Mouse (Mus musculus) neural tube, embryonic 15.5 days (tissue): ENCODE data around the gene Gabarap. TPM values are rescaled to one million over a fixed set of nuclear protein-coding genes. Genes with fewer than 3 reads are reported as not detected.
A peak's percentile ranks its signal among the peaks of the same experiment; 100 is the strongest.

ENCODE experiments used
- ATAC-seq: fragments of 200-750 bp; cut with Nextera tagmentation; 2 replicates; pipeline ENCODE4 v1.8.0; 2017; ENCODE audit warnings: mild to moderate bottlenecking, moderate TSS enrichment, moderate library complexity; ENCODE audit not compliant: low FRiP score
- H3K27ac ChIP-seq: fragments of 300-500 bp; sonication (generic); replicated peaks from 2 replicates; pipeline ENCODE4 v1.5.1; 2015; ENCODE audit warnings: mild to moderate bottlenecking, inconsistent platforms
- H3K27me3 ChIP-seq: fragments of 300-500 bp; sonication (generic); replicated peaks from 2 replicates; pipeline ENCODE4 v1.6.1; 2015; ENCODE audit warnings: inconsistent platforms
- H3K36me3 ChIP-seq: fragments of 300-500 bp; sonication (generic); 2 replicates; pipeline ENCODE4 v1.6.1; 2015; ENCODE audit warnings: inconsistent platforms
- H3K4me1 ChIP-seq: fragments of 300-500 bp; sonication (generic); 2 replicates; pipeline ENCODE4 v1.6.1; 2015; ENCODE audit warnings: inconsistent platforms
- H3K4me2 ChIP-seq: fragments of 300-500 bp; sonication (generic); 2 replicates; pipeline ENCODE4 v1.6.1; 2015; ENCODE audit warnings: inconsistent platforms, mild to moderate bottlenecking, moderate library complexity
- H3K4me3 ChIP-seq: fragments of 300-500 bp; sonication (generic); replicated peaks from 2 replicates; pipeline ENCODE4 v1.5.1; 2015; ENCODE audit warnings: mild to moderate bottlenecking, inconsistent platforms
- H3K9ac ChIP-seq: fragments of 300-500 bp; sonication (generic); replicated peaks from 2 replicates; pipeline ENCODE4 v1.6.1; 2015; ENCODE audit warnings: mild to moderate bottlenecking, inconsistent platforms
- H3K9me3 ChIP-seq: fragments of 300-500 bp; sonication (generic); replicated peaks from 2 replicates; pipeline ENCODE4 v1.6.1; 2016; ENCODE audit warnings: inconsistent platforms
- WGBS: fragments of 180-500 bp; shearing (Covaris S2); methylation state at CpG from one replicate; pipeline ENCODE4 v1.1.7; 2015; ENCODE audit warnings: mixed read lengths; 5-methylcytosine and 5-hydroxymethylcytosine counted together
- polyA plus RNA-seq: library from polyadenylated mRNA; unstranded; fragments of >200 nt; fragmentation: Nextera tagmentation; extraction: Ambion mirVana; gene quantifications from 2 replicates; pipeline ENCODE4 v1.2.1, GENCODE M21; 2015

The Gabarap gene
- polyA plus RNA-seq, 1 experiment from 2014 or later = 565 TPM

DNA sequence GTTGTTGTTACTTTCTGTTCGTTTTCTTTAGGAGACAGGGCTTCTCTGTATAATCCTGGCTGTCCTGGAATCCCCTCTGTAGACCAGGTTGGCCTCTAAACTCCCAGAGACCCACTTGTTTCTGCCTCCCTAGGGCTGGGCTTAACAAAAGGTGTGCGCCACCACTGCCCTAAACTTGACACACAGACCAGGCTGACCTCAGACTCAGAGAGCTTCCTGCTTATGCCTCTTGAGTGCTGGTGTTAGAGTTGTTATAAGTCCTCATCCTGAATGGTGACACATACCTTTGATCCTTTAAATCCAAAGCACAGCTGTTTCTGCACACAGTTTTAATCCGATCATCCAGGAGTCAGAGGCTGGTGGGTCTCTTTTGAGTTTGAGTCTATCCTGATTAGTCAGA is 2.0 kb downstream of the Gabarap start:
- peak overlapping the region; percentile 77 for H3K4me3 ChIP-seq
- H3K27ac ChIP-seq = 0 out of 2 replicates have a peak overlapping the region, but pooled peaks have one; percentile 15
- H3K4me1 ChIP-seq = peaks cover 34% of the 10 kb centered on the region
- peak overlapping the region; percentile 74 for H3K4me2 ChIP-seq
- H3K27me3 ChIP-seq = no peaks in the 10 kb centered on the region
- peak overlapping the region; percentile 92; the same call in 1 of the 2 replicates for H3K9ac ChIP-seq
- peaks cover 39% of the 10 kb centered on the region for H3K36me3 ChIP-seq
- no peak for ATAC-seq
- no peaks in the 10 kb centered on the region for H3K9me3 ChIP-seq
- 85% methylated on average over 3 of the region's 3 CpGs for WGBS

DNA sequence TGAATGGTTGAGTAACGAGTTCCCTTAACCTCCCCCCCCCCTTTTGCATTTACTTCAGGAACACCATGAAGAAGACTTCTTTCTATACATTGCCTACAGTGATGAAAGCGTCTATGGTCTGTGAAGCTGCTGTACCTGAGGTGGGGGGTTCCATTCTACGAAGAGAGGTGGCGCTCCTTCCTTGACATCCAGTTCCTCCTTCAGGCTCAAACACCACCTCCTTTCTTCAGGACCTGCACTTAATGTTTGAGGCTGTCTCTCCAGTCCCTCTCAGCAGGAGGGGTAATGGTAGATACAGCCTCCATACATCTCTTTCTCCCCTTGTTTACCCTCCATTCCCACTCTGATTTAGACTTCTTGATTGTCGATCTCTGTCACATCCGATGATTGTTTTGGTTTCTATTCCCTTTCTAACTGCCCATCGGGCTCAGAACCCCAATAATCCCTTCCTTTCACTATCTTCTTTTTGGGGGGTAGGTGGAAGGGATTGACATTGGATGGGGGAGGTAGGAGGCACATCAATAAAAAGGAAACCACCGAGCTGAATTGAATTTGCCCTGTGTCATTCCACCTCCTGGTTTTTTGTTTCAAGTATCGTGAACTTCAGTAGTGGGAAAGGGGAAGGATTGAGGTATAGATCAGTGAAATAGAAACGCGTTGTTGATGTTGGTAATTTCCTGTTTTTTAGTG is 3.6 kb downstream of the Gabarap start:
- H3K4me1 ChIP-seq = peaks cover 45% of the 10 kb centered on the region
- no peaks in the 10 kb centered on the region for H3K9me3 ChIP-seq
- ATAC-seq = no peak
- no peak overlapping the region for H3K9ac ChIP-seq
- 89% methylated on average over 11 of the region's 11 CpGs for WGBS
- H3K27me3 ChIP-seq = no peaks in the 10 kb centered on the region
- H3K27ac ChIP-seq = peak overlapping the region; percentile 33; the same call in 1 of the 2 replicates
- H3K4me3 ChIP-seq = peak overlapping the region; percentile 89; the same call in 1 of the 2 replicates
- peak overlapping the region; percentile 73 for H3K4me2 ChIP-seq
- H3K36me3 ChIP-seq = peaks cover 39% of the 10 kb centered on the region

DNA sequence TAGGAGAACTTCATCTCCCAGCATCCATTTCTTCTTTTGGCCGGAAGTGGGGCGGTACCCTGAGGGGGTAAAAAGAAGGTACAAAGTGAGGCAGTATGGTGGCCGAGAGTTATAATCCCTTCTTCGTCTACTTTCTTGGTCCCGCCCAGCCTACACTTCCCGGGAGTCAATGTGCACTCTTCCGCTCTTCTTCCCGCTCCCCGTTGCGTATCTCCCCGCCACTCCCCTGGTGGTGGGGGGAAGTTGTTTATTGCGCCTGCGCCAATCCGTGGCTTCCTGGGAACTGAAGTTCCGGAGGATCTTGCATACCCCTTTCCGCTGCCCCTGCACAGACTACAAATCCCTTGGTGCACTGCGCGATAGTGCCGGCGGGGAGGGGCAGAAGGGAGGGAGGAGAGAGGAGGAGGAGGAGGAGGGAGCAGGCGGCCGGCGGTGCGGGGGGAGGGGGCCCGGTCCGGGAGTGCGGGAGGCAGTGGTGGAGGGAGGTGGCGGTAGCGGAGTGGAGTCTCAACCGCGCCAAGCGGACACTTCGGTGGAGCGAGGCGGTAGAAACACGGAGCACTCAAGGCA is 4.5 kb downstream of the Gabarap start, which contains the start of gene Phf23:
Phf23 (plus strand) TSS at position 387 of the 570 bp plus-strand sequence.
- H3K9ac ChIP-seq = peak within 1 kb of the TSS; percentile 83
- H3K27me3 ChIP-seq = no peaks in the 10 kb centered on the region
- peak within 1 kb of the TSS; percentile 94 for H3K27ac ChIP-seq
- no peaks in the 10 kb centered on the region for H3K9me3 ChIP-seq
- peaks cover 47% of the 10 kb centered on the region for H3K4me1 ChIP-seq
- WGBS = under 1% methylated on average over 36 of the region's 36 CpGs
- ATAC-seq = peak; percentile 82
- peaks cover 36% of the 10 kb centered on the region for H3K36me3 ChIP-seq
- peak within 1 kb of the TSS; percentile 73 for H3K4me2 ChIP-seq
- peak within 1 kb of the TSS; percentile 89 for H3K4me3 ChIP-seq

DNA sequence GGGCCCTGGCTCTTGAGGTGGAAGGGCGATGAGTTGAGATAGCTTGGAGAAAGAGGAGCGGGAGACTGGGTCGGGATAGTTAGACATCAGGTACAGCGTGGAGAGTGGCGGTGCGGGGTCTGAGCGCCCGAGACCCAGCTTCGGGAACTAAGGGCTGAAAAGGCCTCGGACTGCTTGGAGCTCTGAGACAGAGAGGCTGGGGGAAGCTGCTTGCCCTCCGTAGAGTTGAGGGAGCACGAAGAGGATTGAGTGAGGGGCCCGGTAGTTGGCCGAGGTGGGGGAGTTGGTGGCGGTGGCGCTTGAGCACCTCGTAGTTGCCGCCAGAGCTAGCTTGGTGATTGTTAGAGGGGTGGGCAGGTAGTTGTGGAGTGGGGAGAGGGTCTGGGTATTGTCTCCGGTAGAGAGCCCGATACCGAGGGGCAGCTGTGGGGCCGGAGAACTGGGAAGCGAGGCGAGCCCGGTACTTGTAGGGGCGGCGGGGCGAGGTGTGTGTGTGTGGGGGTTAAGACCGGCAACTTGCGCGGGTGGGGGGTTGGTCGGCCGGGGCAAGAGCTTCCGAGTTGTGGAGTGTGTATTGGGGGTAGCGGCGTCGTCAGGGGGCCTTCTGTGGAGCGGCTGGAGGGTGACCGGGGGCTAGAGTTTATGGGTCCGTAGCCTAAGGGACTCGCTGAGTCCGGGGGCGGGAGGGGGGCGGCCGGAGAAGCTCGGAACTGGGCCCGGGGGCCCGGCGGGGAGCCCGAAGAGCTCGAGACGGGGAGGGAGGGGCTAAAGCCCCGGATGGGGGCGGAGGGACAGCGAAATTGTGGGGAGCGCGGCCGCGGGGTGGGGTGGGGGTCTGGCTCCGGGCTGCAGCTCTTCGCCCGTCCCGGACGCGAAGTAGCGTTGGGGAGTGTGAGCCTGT is 5.5 kb downstream of the Gabarap start:
- peak overlapping the region; percentile 73 for H3K4me2 ChIP-seq
- H3K4me1 ChIP-seq = peaks cover 49% of the 10 kb centered on the region
- 2% methylated on average over 66 of the region's 66 CpGs for WGBS
- H3K9me3 ChIP-seq = no peaks in the 10 kb centered on the region
- H3K9ac ChIP-seq = peak overlapping the region; percentile 83
- H3K4me3 ChIP-seq = peak overlapping the region; percentile 89
- H3K27me3 ChIP-seq = no peaks in the 10 kb centered on the region
- peak overlapping the region; percentile 94 for H3K27ac ChIP-seq
- H3K36me3 ChIP-seq = peaks cover 36% of the 10 kb centered on the region
- ATAC-seq = peak; percentile 9

DNA sequence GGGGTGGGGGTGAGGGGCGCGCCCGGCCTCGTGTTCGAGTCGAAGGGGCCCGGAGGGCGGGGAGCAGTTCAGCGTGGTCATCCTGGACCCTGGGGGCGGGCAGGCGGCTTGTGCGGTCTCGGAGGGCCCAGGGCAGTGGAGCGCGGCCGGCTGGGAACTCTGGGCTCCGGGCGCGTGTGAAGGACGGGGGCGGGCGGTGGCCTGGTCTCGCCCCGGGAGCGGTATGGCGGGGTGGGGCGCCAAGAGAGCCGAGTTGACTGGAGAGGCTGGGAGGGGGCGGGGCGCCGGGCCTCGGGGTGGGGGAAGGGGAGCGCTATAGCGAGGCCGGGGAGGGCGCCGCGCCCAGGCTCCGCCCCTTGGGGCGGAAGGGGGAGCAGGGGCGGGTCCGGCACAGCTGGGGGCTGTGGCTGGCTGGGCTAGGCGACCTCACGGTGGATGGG is 6.1 kb downstream of the Gabarap start:
- H3K4me1 ChIP-seq = peaks cover 56% of the 10 kb centered on the region
- H3K9ac ChIP-seq = peak overlapping the region; percentile 83
- peak overlapping the region; percentile 73 for H3K4me2 ChIP-seq
- peak overlapping the region; percentile 89 for H3K4me3 ChIP-seq
- H3K27ac ChIP-seq = peak overlapping the region; percentile 94
- H3K9me3 ChIP-seq = no peaks in the 10 kb centered on the region
- under 1% methylated on average over 39 of the region's 44 CpGs for WGBS
- H3K27me3 ChIP-seq = no peaks in the 10 kb centered on the region
- ATAC-seq = peak; percentile 9
- peaks cover 36% of the 10 kb centered on the region for H3K36me3 ChIP-seq

DNA sequence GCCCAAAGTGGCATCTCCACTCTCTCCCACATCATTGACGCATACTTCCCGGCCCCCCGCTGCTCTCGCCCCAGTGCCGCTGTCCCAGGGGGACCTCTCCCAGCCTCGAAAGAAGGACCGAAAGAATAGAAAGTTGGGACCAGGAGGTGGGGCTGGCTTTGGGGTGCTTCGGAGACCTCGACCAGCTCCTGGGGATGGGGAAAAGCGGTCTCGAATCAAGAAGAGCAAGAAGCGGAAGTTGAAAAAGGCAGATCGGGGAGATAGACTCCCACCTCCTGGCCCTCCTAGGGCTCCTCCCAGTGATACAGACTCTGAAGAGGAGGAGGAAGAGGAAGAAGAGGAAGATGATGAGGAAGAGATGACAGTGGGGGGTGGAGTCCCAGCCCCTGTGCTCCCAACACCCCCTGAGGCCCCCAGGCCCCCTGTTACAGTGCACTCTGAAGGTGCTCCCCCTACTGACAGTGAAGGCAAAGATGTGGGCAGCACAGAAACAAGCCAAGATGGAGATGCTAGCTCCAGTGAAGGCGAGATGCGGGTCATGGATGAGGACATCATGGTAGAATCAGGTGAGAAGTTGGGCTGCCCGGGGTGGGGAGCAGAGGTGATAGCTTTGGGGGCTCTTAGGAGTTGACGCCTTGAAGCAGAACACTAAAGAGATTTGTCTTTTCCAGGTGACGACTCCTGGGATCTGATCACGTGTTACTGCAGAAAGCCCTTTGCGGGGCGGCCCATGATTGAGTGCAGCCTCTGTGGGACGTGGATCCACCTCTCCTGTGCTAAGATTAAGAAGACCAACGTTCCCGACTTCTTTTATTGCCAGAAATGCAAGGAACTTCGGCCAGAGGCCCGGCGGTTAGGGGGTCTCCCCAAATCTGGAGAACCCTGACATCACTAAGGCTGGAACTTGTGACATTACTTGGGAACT is 7.9 kb downstream of the Gabarap start:
- Histone ChIP-seq H3K27ac (no peak overlapping the region), H3K4me1 (peaks cover 63% of the 10 kb centered on the region), H3K4me3 (no peak overlapping the region), H3K36me3 (peaks cover 30% of the 10 kb centered on the region), H3K9me3 (no peaks in the 10 kb centered on the region), H3K27me3 (no peaks in the 10 kb centered on the region), H3K9ac (no peak overlapping the region), H3K4me2 (no peak overlapping the region)
- 94% methylated on average over 27 of the region's 27 CpGs for WGBS
- ATAC-seq = no peak

DNA sequence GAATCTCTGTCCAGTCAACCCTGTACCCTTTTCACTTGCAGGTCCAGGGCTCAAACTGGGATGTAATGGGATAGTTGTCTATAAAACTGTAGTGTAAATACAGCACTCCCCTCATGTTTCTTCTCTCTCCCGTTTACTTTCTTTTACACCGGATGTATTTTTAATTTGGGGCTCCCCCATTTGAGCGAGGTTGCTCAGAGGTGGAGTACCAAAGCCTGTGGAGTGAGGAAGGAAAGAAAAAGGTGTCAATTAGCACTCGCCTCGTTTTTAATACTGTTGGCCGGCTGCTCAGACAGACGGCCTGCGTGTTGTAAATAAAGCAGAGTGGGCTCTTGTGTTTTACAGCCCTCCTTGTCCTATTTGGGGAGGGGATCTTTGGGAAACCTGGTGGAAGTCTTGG is 8.7 kb downstream of the Gabarap start:
- Histone ChIP-seq H3K27ac (peak overlapping the region; percentile 99), H3K9me3 (no peaks in the 10 kb centered on the region), H3K36me3 (peaks cover 24% of the 10 kb centered on the region), H3K4me3 (peak overlapping the region; percentile 84), H3K4me2 (peak overlapping the region; percentile 79), H3K9ac (no peak overlapping the region), H3K27me3 (no peaks in the 10 kb centered on the region), H3K4me1 (peaks cover 63% of the 10 kb centered on the region)
- no peak for ATAC-seq
- WGBS = 71% methylated on average over 8 of the region's 8 CpGs

DNA sequence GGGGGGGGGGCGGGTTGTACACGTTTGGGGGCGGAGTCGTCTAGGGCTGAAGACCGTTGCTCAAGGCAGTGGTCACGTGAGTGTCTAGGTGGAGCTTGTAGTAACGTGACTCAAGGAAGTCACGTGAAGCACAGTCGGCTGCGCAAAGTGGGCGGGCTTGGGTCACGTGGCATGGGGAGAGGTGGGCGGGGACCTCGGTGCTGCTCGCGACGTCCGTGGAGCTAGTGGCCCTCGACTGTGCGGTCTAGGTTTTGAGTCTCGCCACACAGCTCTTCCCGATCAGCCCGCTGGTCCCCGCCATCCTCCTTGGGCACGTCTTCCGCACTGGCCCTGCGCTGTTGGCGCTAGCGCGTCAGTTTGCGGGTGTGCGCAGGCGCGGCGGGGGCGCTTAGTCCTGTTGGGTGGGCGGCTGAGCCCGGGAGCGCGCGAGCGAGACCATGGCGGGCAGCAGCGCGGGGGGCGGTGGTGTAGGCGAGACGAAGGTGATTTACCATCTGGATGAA is 9.5 kb downstream of the Gabarap start, which contains the start of gene Dvl2:
Dvl2 (plus strand) TSS at position 200 of the 503 bp plus-strand sequence.
- Histone ChIP-seq H3K9me3 (no peaks in the 10 kb centered on the region), H3K4me2 (peak within 1 kb of the TSS; percentile 79), H3K27ac (peak within 1 kb of the TSS; percentile 99), H3K4me3 (peak within 1 kb of the TSS; percentile 84), H3K4me1 (peaks cover 65% of the 10 kb centered on the region), H3K27me3 (no peaks in the 10 kb centered on the region), H3K9ac (peak within 1 kb of the TSS; percentile 83), H3K36me3 (peaks cover 32% of the 10 kb centered on the region)
- ATAC-seq = peak; percentile 66
- under 1% methylated on average over 48 of the region's 48 CpGs for WGBS

DNA sequence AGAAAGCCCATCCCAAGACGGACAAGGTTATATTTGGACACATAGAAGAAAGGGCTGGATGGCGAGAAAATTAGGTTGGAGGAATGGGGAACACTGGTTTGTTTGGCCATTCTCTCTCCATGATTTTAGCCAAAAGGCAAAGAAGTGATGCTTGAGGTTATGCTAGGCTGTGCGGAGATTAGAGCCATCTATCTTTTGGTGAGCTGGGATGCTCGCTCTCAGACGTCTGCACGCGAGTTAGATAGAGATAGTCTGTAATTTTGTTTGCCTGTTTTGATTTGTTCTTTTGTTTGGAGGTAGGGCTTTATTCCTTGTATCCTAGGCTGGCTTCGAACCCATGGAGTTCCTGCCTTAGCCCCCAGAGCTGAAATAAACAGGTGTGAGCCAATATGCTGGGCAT is 10.2 kb downstream of the Gabarap start:
- Histone ChIP-seq H3K9ac (peak overlapping the region; percentile 83), H3K9me3 (no peaks in the 10 kb centered on the region), H3K4me2 (peak overlapping the region; percentile 79), H3K4me1 (peaks cover 65% of the 10 kb centered on the region), H3K36me3 (peaks cover 39% of the 10 kb centered on the region), H3K27me3 (no peaks in the 10 kb centered on the region), H3K27ac (peak overlapping the region; percentile 99), H3K4me3 (peak overlapping the region; percentile 84)
- no peak for ATAC-seq
- WGBS = 14% methylated on average over 8 of the region's 8 CpGs

DNA sequence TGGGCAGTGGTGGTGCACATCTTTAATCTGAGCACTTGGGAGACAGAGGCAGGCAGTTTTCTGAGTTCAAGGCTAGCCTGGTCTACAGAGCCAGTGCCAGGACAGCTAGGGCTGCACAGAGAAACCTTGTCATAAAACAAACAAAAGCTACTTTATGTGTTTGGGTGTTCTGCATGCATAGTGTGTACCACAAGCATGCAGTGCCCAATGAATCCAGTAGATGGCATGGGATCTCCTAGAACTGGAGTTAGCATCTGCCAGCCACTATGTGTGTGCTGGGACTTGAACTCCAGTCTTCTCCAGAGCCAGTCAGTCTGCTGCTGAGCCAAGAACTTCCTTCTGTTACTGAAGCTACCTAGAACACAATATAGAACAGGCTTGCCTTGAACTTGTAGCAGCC is 10.9 kb downstream of the Gabarap start:
- Histone ChIP-seq H3K4me2 (peak overlapping the region; percentile 79), H3K36me3 (peaks cover 46% of the 10 kb centered on the region), H3K4me3 (peak overlapping the region; percentile 84), H3K27me3 (no peaks in the 10 kb centered on the region), H3K4me1 (peaks cover 65% of the 10 kb centered on the region), H3K9ac (peak overlapping the region; percentile 83), H3K9me3 (no peaks in the 10 kb centered on the region), H3K27ac (no peak overlapping the region)
- no peak for ATAC-seq
